9 mouse cellular contexts compared by ENCODE assay signal in genomic region chr11:77737289-77737688, GRCm38 (mm10). TPM values are rescaled to one million over a fixed set of nuclear protein-coding genes. Genes with fewer than 3 reads are reported as not detected.
DNase-seq lines count a peak whose midpoint lies in the region; ATAC-seq and TF ChIP-seq lines count a peak whose summit lies in the region.
"Had no signal": no experiment of that assay in that cellular context is flagged by ENCODE, and none has a peak within 500 bp of the region (broad histone marks: within the 10 kb centered on the region; RNA-seq: fewer than 3 reads in every experiment).

No protein-coding gene starts in this region.

- TF ChIP-seq CTCF in bone marrow, adult 2 months (IDR thresholded peaks at IDR 0.05; ENCODE audit: control insufficient read depth, insufficient read depth, low read length) = peak; percentile 90
- TF ChIP-seq CTCF in hindbrain, postnatal 0 days (IDR thresholded peaks at IDR 0.05; ENCODE audit: low read depth) = peak; percentile 94

- WGBS in kidney, embryonic 15.5 days = under 1% methylated on average over 6 of the region's 6 CpGs
- 3% methylated on average over 6 of the region's 6 CpGs for WGBS in bone marrow, adult 2 months
- 1% methylated on average over 6 of the region's 6 CpGs for WGBS in embryonic facial prominence, embryonic 14.5 days
- 1% methylated on average over 6 of the region's 6 CpGs for WGBS in hindbrain, postnatal 0 days
- under 1% methylated on average over 6 of the region's 6 CpGs for WGBS in limb, embryonic 10.5 days

- H3K4me2 ChIP-seq in kidney, embryonic 15.5 days = no peak overlapping the region
- no peak overlapping the region for H3K4me2 ChIP-seq in embryonic facial prominence, embryonic 14.5 days (ENCODE audit: low read depth, low read length)
- no peak overlapping the region for H3K4me2 ChIP-seq in hindbrain, postnatal 0 days (ENCODE audit: low read depth, low read length)

- H3K4me3 ChIP-seq in kidney, embryonic 15.5 days (replicated peaks) = no peak overlapping the region
- no peak overlapping the region for H3K4me3 ChIP-seq in bone marrow, adult 2 months (replicated peaks; ENCODE audit: control insufficient read depth, low read depth, low read length)
- no peak overlapping the region for H3K4me3 ChIP-seq in embryonic facial prominence, embryonic 14.5 days (ENCODE audit: low read depth, low read length)
- no peak overlapping the region for H3K4me3 ChIP-seq in hindbrain, postnatal 0 days (ENCODE audit: low read length)
- H3K4me3 ChIP-seq in limb, embryonic 10.5 days = no peak overlapping the region

- peak; percentile 89 for DNase-seq in kidney, adult 18-20 months
- DNase-seq in embryonic facial prominence, embryonic 14.5 days (ENCODE audit: low spot score) = peak; percentile 90
- peak; percentile 91 for DNase-seq in hindbrain, postnatal 0 days (ENCODE audit: low spot score)
- peak; percentile 90 for DNase-seq in limb, embryonic 10.5 days (ENCODE audit: low spot score)
- peak; percentile 75 for DNase-seq in ovary, postnatal 36 days (ENCODE audit: low spot score)
- DNase-seq in thymus, postnatal 14 days = peak; percentile 68

- no peaks in the 10 kb centered on the region for H3K4me1 ChIP-seq in kidney, embryonic 15.5 days
- no peaks in the 10 kb centered on the region for H3K4me1 ChIP-seq in bone marrow, adult 2 months (ENCODE audit: control insufficient read depth, insufficient read depth, low read length)
- no peaks in the 10 kb centered on the region for H3K4me1 ChIP-seq in embryonic facial prominence, embryonic 14.5 days (ENCODE audit: control insufficient read depth, insufficient read depth, low read length)
- no peaks in the 10 kb centered on the region for H3K4me1 ChIP-seq in hindbrain, postnatal 0 days (ENCODE audit: insufficient read depth, low read length)
- H3K4me1 ChIP-seq in limb, embryonic 10.5 days = no peaks in the 10 kb centered on the region

- ATAC-seq in kidney, embryonic 15.5 days (replicated peaks; ENCODE audit: low FRiP score) = no peak
- ATAC-seq in embryonic facial prominence, embryonic 14.5 days (ENCODE audit: low read depth) = no peak
- ATAC-seq in hindbrain, postnatal 0 days = no peak

- no peaks in the 10 kb centered on the region for H3K27me3 ChIP-seq in kidney, embryonic 15.5 days
- no peaks in the 10 kb centered on the region for H3K27me3 ChIP-seq in embryonic facial prominence, embryonic 14.5 days (replicated peaks; ENCODE audit: control insufficient read depth, insufficient read depth, low read length)
- no peaks in the 10 kb centered on the region for H3K27me3 ChIP-seq in hindbrain, postnatal 0 days (ENCODE audit: insufficient read depth, low read length)
- no peaks in the 10 kb centered on the region for H3K27me3 ChIP-seq in limb, embryonic 10.5 days (ENCODE audit: low read depth, poor library complexity, severe bottlenecking)

- no peak overlapping the region for H3K9ac ChIP-seq in kidney, embryonic 15.5 days
- H3K9ac ChIP-seq in embryonic facial prominence, embryonic 14.5 days (ENCODE audit: low read depth, low read length) = no peak overlapping the region
- no peak overlapping the region for H3K9ac ChIP-seq in hindbrain, postnatal 0 days (replicated peaks; ENCODE audit: low read length)

- no peaks in the 10 kb centered on the region for H3K36me3 ChIP-seq in kidney, embryonic 15.5 days
- no peaks in the 10 kb centered on the region for H3K36me3 ChIP-seq in embryonic facial prominence, embryonic 14.5 days (ENCODE audit: control insufficient read depth, insufficient read depth, low read length)
- no peaks in the 10 kb centered on the region for H3K36me3 ChIP-seq in hindbrain, postnatal 0 days (ENCODE audit: insufficient read depth, low read length)
- no peaks in the 10 kb centered on the region for H3K36me3 ChIP-seq in limb, embryonic 10.5 days

- H3K9me3 ChIP-seq in kidney, embryonic 15.5 days (replicated peaks) = no peaks in the 10 kb centered on the region
- no peaks in the 10 kb centered on the region for H3K9me3 ChIP-seq in embryonic facial prominence, embryonic 14.5 days (ENCODE audit: control insufficient read depth, low read length)
- H3K9me3 ChIP-seq in hindbrain, postnatal 0 days (ENCODE audit: low read length) = no peaks in the 10 kb centered on the region
- no peaks in the 10 kb centered on the region for H3K9me3 ChIP-seq in limb, embryonic 10.5 days (replicated peaks)

- TF ChIP-seq POLR2A in bone marrow, adult 2 months (IDR thresholded peaks at IDR 0.05; ENCODE audit: borderline replicate concordance, control insufficient read depth, low read depth, low read length) = no peak

- no peak overlapping the region for H3K27ac ChIP-seq in kidney, embryonic 15.5 days
- H3K27ac ChIP-seq in bone marrow, adult 2 months (ENCODE audit: control insufficient read depth, insufficient read depth, low read depth, low read length, poor library complexity) = no peak overlapping the region
- no peak overlapping the region for H3K27ac ChIP-seq in embryonic facial prominence, embryonic 14.5 days (replicated peaks; ENCODE audit: low read depth, low read length)
- no peak overlapping the region for H3K27ac ChIP-seq in hindbrain, postnatal 0 days
- no peak overlapping the region for H3K27ac ChIP-seq in limb, embryonic 10.5 days

RNA-seq across cellular contexts. Expression of gene Cryba1, which starts 12.2 kb away (rescaled TPM):
- not detected in 2 replicates for polyA plus RNA-seq in kidney, embryonic 15.5 days (2015; fragmentation: Nextera tagmentation; extraction: Ambion mirVana)
- polyA plus RNA-seq in bone marrow, adult 2 months (2011; ENCODE audit: insufficient read depth, insufficient read length, low replicate concordance, missing spikeins) = not detected in 2 replicates
- not detected in 2 replicates for polyA plus RNA-seq in embryonic facial prominence, embryonic 14.5 days (2014; fragmentation: Nextera tagmentation; extraction: Ambion mirVana)
- total RNA-seq in hindbrain, postnatal 0 days (2014; rRNA removed) = 1.5 TPM in 1 of 2 replicates, not detected in the other
- 0.49 and 0.51 TPM in 2 replicates for polyA plus RNA-seq in hindbrain, postnatal 0 days (2015; fragmentation: Nextera tagmentation; extraction: Ambion mirVana)
- not detected in 2 replicates for polyA plus RNA-seq in limb, embryonic 10.5 days (2016; fragmentation: Nextera tagmentation; extraction: Ambion mirVana)
- polyA plus RNA-seq: gonadal fat pad, adult 2 months had no signal

RNA-seq across cellular contexts. Expression of gene Myo18a, which starts 25.8 kb away (rescaled TPM):
- 30.4 and 31.8 TPM in 2 replicates for polyA plus RNA-seq in kidney, embryonic 15.5 days (2015; fragmentation: Nextera tagmentation; extraction: Ambion mirVana)
- polyA plus RNA-seq in bone marrow, adult 2 months (2011; ENCODE audit: insufficient read depth, insufficient read length, low replicate concordance, missing spikeins) = 29.5 and 74.6 TPM in 2 replicates
- 39.8 and 44.1 TPM in 2 replicates for polyA plus RNA-seq in embryonic facial prominence, embryonic 14.5 days (2014; fragmentation: Nextera tagmentation; extraction: Ambion mirVana)
- total RNA-seq in hindbrain, postnatal 0 days (2014; rRNA removed) = 64.6 and 68.8 TPM in 2 replicates
- 28.2 and 29.8 TPM in 2 replicates for polyA plus RNA-seq in hindbrain, postnatal 0 days (2015; fragmentation: Nextera tagmentation; extraction: Ambion mirVana)
- 25.6 and 29.5 TPM in 2 replicates for polyA plus RNA-seq in limb, embryonic 10.5 days (2016; fragmentation: Nextera tagmentation; extraction: Ambion mirVana)

RNA-seq across cellular contexts. Expression of gene Gm10277, which starts 50.3 kb away (rescaled TPM):
- polyA plus RNA-seq in kidney, embryonic 15.5 days (2015; fragmentation: Nextera tagmentation; extraction: Ambion mirVana) = 1.5 and 2.3 TPM in 2 replicates
- not detected in 2 replicates for polyA plus RNA-seq in bone marrow, adult 2 months (2011; ENCODE audit: insufficient read depth, insufficient read length, low replicate concordance, missing spikeins)
- 0.26 and 0.46 TPM in 2 replicates for polyA plus RNA-seq in embryonic facial prominence, embryonic 14.5 days (2014; fragmentation: Nextera tagmentation; extraction: Ambion mirVana)
- total RNA-seq in hindbrain, postnatal 0 days (2014; rRNA removed) = not detected in 2 replicates
- polyA plus RNA-seq in hindbrain, postnatal 0 days (2015; fragmentation: Nextera tagmentation; extraction: Ambion mirVana) = 0.69 and 0.91 TPM in 2 replicates
- polyA plus RNA-seq in limb, embryonic 10.5 days (2016; fragmentation: Nextera tagmentation; extraction: Ambion mirVana) = 1.1 and 1.4 TPM in 2 replicates

RNA-seq across cellular contexts. Expression of gene Nufip2, which starts 51.3 kb away (rescaled TPM):
- polyA plus RNA-seq in kidney, embryonic 15.5 days (2015; fragmentation: Nextera tagmentation; extraction: Ambion mirVana) = 4.0 and 5.2 TPM in 2 replicates
- 9.6 and 22.5 TPM in 2 replicates for polyA plus RNA-seq in bone marrow, adult 2 months (2011; ENCODE audit: insufficient read depth, insufficient read length, low replicate concordance, missing spikeins)
- 4.6 and 6.5 TPM in 2 replicates for polyA plus RNA-seq in embryonic facial prominence, embryonic 14.5 days (2014; fragmentation: Nextera tagmentation; extraction: Ambion mirVana)
- 33.6 and 34.5 TPM in 2 replicates for total RNA-seq in hindbrain, postnatal 0 days (2014; rRNA removed)
- 3.8 and 4.3 TPM in 2 replicates for polyA plus RNA-seq in hindbrain, postnatal 0 days (2015; fragmentation: Nextera tagmentation; extraction: Ambion mirVana)
- polyA plus RNA-seq in limb, embryonic 10.5 days (2016; fragmentation: Nextera tagmentation; extraction: Ambion mirVana) = 3.7 and 4.0 TPM in 2 replicates
